Mouse (Mus musculus): Measurements from ENCODE around the gene Ahnak. TPM values are rescaled to one million over a fixed set of nuclear protein-coding genes. Genes with fewer than 3 reads are reported as not detected.
"Not testable (repeated sequence)": the region's sequence is repeated elsewhere in the genome, so short reads cannot be mapped to it uniquely, and the experiment has no call there.

Gene Ahnak
- polyA plus RNA-seq, 1 experiment from 2014 or later = 4.5 TPM

GRCm38 (mm10) chr19:9050294-9051229, 61.5 kb downstream of the Ahnak start:
- Histone ChIP-seq H3K4me1 (ENCODE audit: control insufficient read depth, insufficient read depth, low read length) (no peaks in the 10 kb centered on the region), H3K9me3 (ENCODE audit: control insufficient read depth, low read length) (no peaks in the 10 kb centered on the region), H3K4me3 (ENCODE audit: low read depth, low read length) (no peak overlapping the region), H3K27ac (ENCODE audit: low read depth, low read length) (no peak overlapping the region), H3K36me3 (ENCODE audit: control insufficient read depth, insufficient read depth, low read length) (no peaks in the 10 kb centered on the region), H3K4me2 (ENCODE audit: low read depth) (no peak overlapping the region), H3K9ac (ENCODE audit: low read length) (no peak overlapping the region), H3K27me3 (ENCODE audit: control insufficient read depth, insufficient read depth, low read length) (no peaks in the 10 kb centered on the region)
- WGBS = 84% methylated on average over 9 of the region's 9 CpGs
- DNase-seq (ENCODE audit: low spot score) = no peak
- ATAC-seq (ENCODE audit: insufficient read depth, low FRiP score, low TSS enrichment) = no peak

- not testable (repeated sequence) for ATAC-seq (ENCODE audit: insufficient read depth, low FRiP score, low TSS enrichment); H3K4me2 ChIP-seq (ENCODE audit: low read depth); H3K27ac ChIP-seq (ENCODE audit: low read depth, low read length); H3K4me3 ChIP-seq (ENCODE audit: low read depth, low read length); DNase-seq (ENCODE audit: low spot score); H3K36me3 ChIP-seq (ENCODE audit: control insufficient read depth, insufficient read depth, low read length); H3K9me3 ChIP-seq (ENCODE audit: control insufficient read depth, low read length); H3K4me1 ChIP-seq (ENCODE audit: control insufficient read depth, insufficient read depth, low read length); H3K27me3 ChIP-seq (ENCODE audit: control insufficient read depth, insufficient read depth, low read length); H3K9ac ChIP-seq (ENCODE audit: low read length)
- WGBS = 88% methylated on average over 4 of the region's 4 CpGs
Observed at GRCm38 (mm10) chr19:9051985-9052384, 62.9 kb downstream of the Ahnak start.

GRCm38 (mm10) chr19:9052803-9053431, 63.8 kb downstream of the Ahnak start:
- WGBS = 67% methylated on average over 6 of the region's 6 CpGs

GRCm38 (mm10) chr19:9055153-9055552, 66.1 kb downstream of the Ahnak start:
- Histone ChIP-seq H3K27me3 (ENCODE audit: control insufficient read depth, insufficient read depth, low read length) (no peaks in the 10 kb centered on the region), H3K4me2 (ENCODE audit: low read depth) (no peak overlapping the region), H3K9me3 (ENCODE audit: control insufficient read depth, low read length) (no peaks in the 10 kb centered on the region), H3K9ac (ENCODE audit: low read length) (no peak overlapping the region), H3K27ac (ENCODE audit: low read depth, low read length) (no peak overlapping the region), H3K4me3 (ENCODE audit: low read depth, low read length) (no peak overlapping the region), H3K36me3 (ENCODE audit: control insufficient read depth, insufficient read depth, low read length) (no peaks in the 10 kb centered on the region), H3K4me1 (ENCODE audit: control insufficient read depth, insufficient read depth, low read length) (no peaks in the 10 kb centered on the region)
- WGBS = 33% methylated on average over 2 of the region's 2 CpGs
- no peak for ATAC-seq (ENCODE audit: insufficient read depth, low FRiP score, low TSS enrichment)
- DNase-seq (ENCODE audit: low spot score) = no peak

More at GRCm38 (mm10) chr19:9052803-9053431, 63.8 kb downstream of the Ahnak start:
- H3K9ac ChIP-seq (ENCODE audit: low read length) = no peak overlapping the region
- no peak for ATAC-seq (ENCODE audit: insufficient read depth, low FRiP score, low TSS enrichment)
- H3K36me3 ChIP-seq (ENCODE audit: control insufficient read depth, insufficient read depth, low read length) = no peaks in the 10 kb centered on the region
- no peaks in the 10 kb centered on the region for H3K27me3 ChIP-seq (ENCODE audit: control insufficient read depth, insufficient read depth, low read length)
- no peak overlapping the region for H3K4me2 ChIP-seq (ENCODE audit: low read depth)
- no peaks in the 10 kb centered on the region for H3K9me3 ChIP-seq (ENCODE audit: control insufficient read depth, low read length)
- no peak for DNase-seq (ENCODE audit: low spot score)
- no peak overlapping the region for H3K27ac ChIP-seq (ENCODE audit: low read depth, low read length)
- H3K4me1 ChIP-seq (ENCODE audit: control insufficient read depth, insufficient read depth, low read length) = no peaks in the 10 kb centered on the region
- H3K4me3 ChIP-seq (ENCODE audit: low read depth, low read length) = no peak overlapping the region

GRCm38 (mm10) chr19:9055703-9056355, 66.7 kb downstream of the Ahnak start:
- Histone ChIP-seq H3K4me2 (ENCODE audit: low read depth) (no peak overlapping the region), H3K27me3 (ENCODE audit: control insufficient read depth, insufficient read depth, low read length) (no peaks in the 10 kb centered on the region), H3K36me3 (ENCODE audit: control insufficient read depth, insufficient read depth, low read length) (no peaks in the 10 kb centered on the region), H3K4me3 (ENCODE audit: low read depth, low read length) (no peak overlapping the region), H3K9ac (ENCODE audit: low read length) (no peak overlapping the region), H3K9me3 (ENCODE audit: control insufficient read depth, low read length) (no peaks in the 10 kb centered on the region), H3K27ac (ENCODE audit: low read depth, low read length) (no peak overlapping the region), H3K4me1 (ENCODE audit: control insufficient read depth, insufficient read depth, low read length) (no peaks in the 10 kb centered on the region)
- WGBS = 90% methylated on average over 4 of the region's 4 CpGs
- ATAC-seq (ENCODE audit: insufficient read depth, low FRiP score, low TSS enrichment) = no peak
- no peak for DNase-seq (ENCODE audit: low spot score)

- H3K9ac ChIP-seq (ENCODE audit: low read length) = no peak overlapping the region
- no peaks in the 10 kb centered on the region for H3K27me3 ChIP-seq (ENCODE audit: control insufficient read depth, insufficient read depth, low read length)
- H3K4me2 ChIP-seq (ENCODE audit: low read depth) = no peak overlapping the region
- H3K4me1 ChIP-seq (ENCODE audit: control insufficient read depth, insufficient read depth, low read length) = no peaks in the 10 kb centered on the region
- H3K4me3 ChIP-seq (ENCODE audit: low read depth, low read length) = no peak overlapping the region
- ATAC-seq (ENCODE audit: insufficient read depth, low FRiP score, low TSS enrichment) = no peak
- H3K9me3 ChIP-seq (ENCODE audit: control insufficient read depth, low read length) = no peaks in the 10 kb centered on the region
- DNase-seq (ENCODE audit: low spot score) = no peak
- no peak overlapping the region for H3K27ac ChIP-seq (ENCODE audit: low read depth, low read length)
- H3K36me3 ChIP-seq (ENCODE audit: control insufficient read depth, insufficient read depth, low read length) = no peaks in the 10 kb centered on the region
Observed at GRCm38 (mm10) chr19:9057679-9058078, 68.6 kb downstream of the Ahnak start.

- Histone ChIP-seq H3K27me3 (ENCODE audit: control insufficient read depth, insufficient read depth, low read length) (no peaks in the 10 kb centered on the region), H3K4me3 (ENCODE audit: low read depth, low read length) (no peak overlapping the region), H3K36me3 (ENCODE audit: control insufficient read depth, insufficient read depth, low read length) (no peaks in the 10 kb centered on the region), H3K9me3 (ENCODE audit: control insufficient read depth, low read length) (no peaks in the 10 kb centered on the region), H3K9ac (ENCODE audit: low read length) (no peak overlapping the region), H3K27ac (ENCODE audit: low read depth, low read length) (no peak overlapping the region), H3K4me2 (ENCODE audit: low read depth) (no peak overlapping the region), H3K4me1 (ENCODE audit: control insufficient read depth, insufficient read depth, low read length) (no peaks in the 10 kb centered on the region)
- ATAC-seq (ENCODE audit: insufficient read depth, low FRiP score, low TSS enrichment) (no peak), DNase-seq (ENCODE audit: low spot score) (no peak)
- WGBS = 74% methylated on average over 1 of the region's 1 CpGs
Observed at GRCm38 (mm10) chr19:9058331-9058884, 69.3 kb downstream of the Ahnak start.

- ATAC-seq (ENCODE audit: insufficient read depth, low FRiP score, low TSS enrichment) = no peak
- no peak overlapping the region for H3K9ac ChIP-seq (ENCODE audit: low read length)
- WGBS = 83% methylated on average over 4 of the region's 4 CpGs
Observed at GRCm38 (mm10) chr19:9058944-9059343, 69.9 kb downstream of the Ahnak start.

More at GRCm38 (mm10) chr19:9058944-9059343, 69.9 kb downstream of the Ahnak start:
- H3K4me1 ChIP-seq (ENCODE audit: control insufficient read depth, insufficient read depth, low read length) = no peaks in the 10 kb centered on the region
- no peaks in the 10 kb centered on the region for H3K36me3 ChIP-seq (ENCODE audit: control insufficient read depth, insufficient read depth, low read length)
- H3K4me2 ChIP-seq (ENCODE audit: low read depth) = no peak overlapping the region
- no peak overlapping the region for H3K27ac ChIP-seq (ENCODE audit: low read depth, low read length)
- H3K27me3 ChIP-seq (ENCODE audit: control insufficient read depth, insufficient read depth, low read length) = no peaks in the 10 kb centered on the region
- DNase-seq (ENCODE audit: low spot score) = no peak
- no peaks in the 10 kb centered on the region for H3K9me3 ChIP-seq (ENCODE audit: control insufficient read depth, low read length)
- H3K4me3 ChIP-seq (ENCODE audit: low read depth, low read length) = no peak overlapping the region
